Mouse (Mus musculus): Measurements from ENCODE around the gene Kcnk3. TPM values are rescaled to one million over a fixed set of nuclear protein-coding genes. Genes with fewer than 3 reads are reported as not detected.

The Kcnk3 gene
- polyA plus RNA-seq, 1 experiment from 2014 or later, result 11.7 TPM

DNA sequence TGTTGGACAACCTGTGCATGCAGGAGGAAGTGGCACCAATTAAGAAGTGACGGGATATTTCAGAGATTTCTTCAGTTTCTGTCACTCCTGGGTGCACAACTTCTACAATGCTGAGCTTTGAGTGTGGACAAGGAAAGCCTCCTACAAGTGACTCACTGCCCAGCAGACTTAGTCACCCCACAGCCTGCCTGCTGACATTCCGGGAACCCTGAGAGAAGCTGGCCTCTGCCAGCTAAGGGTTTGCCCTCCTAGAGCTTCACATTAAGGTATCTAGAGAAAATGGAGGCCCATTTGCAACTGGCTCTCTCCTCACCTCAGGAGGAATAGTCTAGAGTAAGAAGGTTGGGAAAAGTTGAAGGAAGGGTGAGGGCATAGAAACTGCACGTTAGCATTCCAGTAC, 63.6 kb downstream of the Kcnk3 start:
- no peaks in the 10 kb centered on the region for H3K9me3 ChIP-seq (ENCODE audit: control insufficient read depth, low read length)
- ATAC-seq (ENCODE audit: low FRiP score), result no peak
- no peak overlapping the region for H3K4me2 ChIP-seq (replicated peaks)
- 91% methylated on average over 3 of the region's 3 CpGs for WGBS
- H3K4me3 ChIP-seq (replicated peaks; ENCODE audit: low read length), result no peak overlapping the region
- H3K4me1 ChIP-seq (replicated peaks; ENCODE audit: control insufficient read depth, insufficient read depth, low read length), result peaks cover 16% of the 10 kb centered on the region
- H3K36me3 ChIP-seq (replicated peaks; ENCODE audit: control insufficient read depth, insufficient read depth), result peaks cover 24% of the 10 kb centered on the region
- DNase-seq (ENCODE audit: low spot score), result no peak
- no peak overlapping the region for H3K27ac ChIP-seq
- no peaks in the 10 kb centered on the region for H3K27me3 ChIP-seq (ENCODE audit: control insufficient read depth, insufficient read depth, low read length)
- no peak overlapping the region for H3K9ac ChIP-seq

DNA sequence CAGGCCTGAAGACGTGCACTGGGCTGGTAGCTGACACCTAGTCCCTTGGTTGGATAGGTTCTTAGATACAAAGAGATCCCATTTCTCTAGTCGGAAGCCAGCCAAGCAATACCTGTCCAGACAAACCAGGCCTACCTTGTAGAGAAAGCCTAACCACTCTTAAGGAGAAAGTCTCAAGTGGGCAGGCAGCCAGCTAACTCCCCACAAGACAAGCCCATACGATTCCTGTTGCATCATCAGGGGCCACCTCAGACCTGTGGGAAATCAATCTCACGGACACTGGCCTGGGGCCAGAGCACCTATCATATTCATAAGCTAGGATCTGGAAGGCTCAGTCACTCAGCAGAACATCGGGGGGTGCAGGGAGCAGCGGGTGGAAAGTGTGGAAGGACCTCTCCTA, 65.3 kb downstream of the Kcnk3 start:
- peaks cover 10% of the 10 kb centered on the region for H3K4me1 ChIP-seq (replicated peaks; ENCODE audit: control insufficient read depth, insufficient read depth, low read length)
- peaks cover 40% of the 10 kb centered on the region for H3K36me3 ChIP-seq (replicated peaks; ENCODE audit: control insufficient read depth, insufficient read depth)
- no peaks in the 10 kb centered on the region for H3K27me3 ChIP-seq (ENCODE audit: control insufficient read depth, insufficient read depth, low read length)
- H3K27ac ChIP-seq, result no peak overlapping the region
- H3K4me2 ChIP-seq (replicated peaks), result no peak overlapping the region
- DNase-seq (ENCODE audit: low spot score) (no peak), ATAC-seq (ENCODE audit: low FRiP score) (no peak)
- H3K4me3 ChIP-seq (replicated peaks; ENCODE audit: low read length), result no peak overlapping the region
- no peaks in the 10 kb centered on the region for H3K9me3 ChIP-seq (ENCODE audit: control insufficient read depth, low read length)
- H3K9ac ChIP-seq, result no peak overlapping the region
- 91% methylated on average over 6 of the region's 6 CpGs for WGBS

GRCm38 (mm10) chr5:30655042-30655441, 67.1 kb downstream of the Kcnk3 start:
- ATAC-seq (ENCODE audit: low FRiP score), result no peak
- H3K27ac ChIP-seq, result no peak overlapping the region
- WGBS, result 89% methylated on average over 8 of the region's 8 CpGs
- no peaks in the 10 kb centered on the region for H3K4me1 ChIP-seq (replicated peaks; ENCODE audit: control insufficient read depth, insufficient read depth, low read length)
- no peak for DNase-seq (ENCODE audit: low spot score)
- H3K4me3 ChIP-seq (replicated peaks; ENCODE audit: low read length), result no peak overlapping the region
- no peak overlapping the region for H3K9ac ChIP-seq
- peaks cover 48% of the 10 kb centered on the region for H3K36me3 ChIP-seq (replicated peaks; ENCODE audit: control insufficient read depth, insufficient read depth)
- H3K9me3 ChIP-seq (ENCODE audit: control insufficient read depth, low read length), result no peaks in the 10 kb centered on the region
- no peak overlapping the region for H3K4me2 ChIP-seq (replicated peaks)
- H3K27me3 ChIP-seq (ENCODE audit: control insufficient read depth, insufficient read depth, low read length), result no peaks in the 10 kb centered on the region

GRCm38 (mm10) chr5:30655526-30656195, 67.7 kb downstream of the Kcnk3 start:
- peaks cover 48% of the 10 kb centered on the region for H3K36me3 ChIP-seq (replicated peaks; ENCODE audit: control insufficient read depth, insufficient read depth)
- ATAC-seq (ENCODE audit: low FRiP score) (no peak), DNase-seq (ENCODE audit: low spot score) (no peak)
- 88% methylated on average over 6 of the region's 6 CpGs for WGBS
- H3K4me2 ChIP-seq (replicated peaks), result no peak overlapping the region
- no peak overlapping the region for H3K27ac ChIP-seq
- no peak overlapping the region for H3K4me3 ChIP-seq (replicated peaks; ENCODE audit: low read length)
- no peak overlapping the region for H3K9ac ChIP-seq
- no peaks in the 10 kb centered on the region for H3K27me3 ChIP-seq (ENCODE audit: control insufficient read depth, insufficient read depth, low read length)
- no peaks in the 10 kb centered on the region for H3K9me3 ChIP-seq (ENCODE audit: control insufficient read depth, low read length)
- H3K4me1 ChIP-seq (replicated peaks; ENCODE audit: control insufficient read depth, insufficient read depth, low read length), result no peaks in the 10 kb centered on the region

- Histone ChIP-seq H3K9ac (no peak overlapping the region), H3K36me3 (replicated peaks; ENCODE audit: control insufficient read depth, insufficient read depth) (peaks cover 39% of the 10 kb centered on the region), H3K9me3 (ENCODE audit: control insufficient read depth, low read length) (no peaks in the 10 kb centered on the region), H3K27ac (no peak overlapping the region), H3K4me3 (replicated peaks; ENCODE audit: low read length) (no peak overlapping the region), H3K4me1 (replicated peaks; ENCODE audit: control insufficient read depth, insufficient read depth, low read length) (no peaks in the 10 kb centered on the region), H3K27me3 (ENCODE audit: control insufficient read depth, insufficient read depth, low read length) (no peaks in the 10 kb centered on the region), H3K4me2 (replicated peaks) (no peak overlapping the region)
- 86% methylated on average over 4 of the region's 4 CpGs for WGBS
- ATAC-seq (ENCODE audit: low FRiP score) (no peak), DNase-seq (ENCODE audit: low spot score) (no peak)
Observed at GRCm38 (mm10) chr5:30659042-30659441, 71.1 kb downstream of the Kcnk3 start.

DNA sequence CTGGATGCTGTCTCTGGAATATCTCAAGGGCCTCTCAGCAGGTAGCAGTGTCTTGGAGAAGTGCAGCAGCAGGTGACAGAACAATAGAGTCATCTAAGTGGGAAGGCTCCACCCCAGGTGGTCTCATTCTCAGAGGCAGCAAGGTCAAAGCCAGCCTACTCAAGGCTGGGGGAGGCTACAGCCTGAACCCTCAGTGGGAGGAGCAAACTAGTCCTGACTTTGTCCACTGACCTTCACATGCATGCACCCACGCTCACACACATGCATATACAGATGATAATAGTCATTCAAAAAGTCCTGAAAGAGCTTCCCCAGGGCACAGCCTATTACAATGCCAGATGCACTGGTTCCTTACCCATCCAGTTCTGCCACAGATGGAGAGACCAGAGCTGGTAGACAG, 72.3 kb downstream of the Kcnk3 start:
- H3K9ac ChIP-seq, result no peak overlapping the region
- H3K36me3 ChIP-seq (replicated peaks; ENCODE audit: control insufficient read depth, insufficient read depth), result peaks cover 37% of the 10 kb centered on the region
- no peaks in the 10 kb centered on the region for H3K27me3 ChIP-seq (ENCODE audit: control insufficient read depth, insufficient read depth, low read length)
- DNase-seq (ENCODE audit: low spot score) (no peak), ATAC-seq (ENCODE audit: low FRiP score) (no peak)
- H3K27ac ChIP-seq, result no peak overlapping the region
- H3K4me2 ChIP-seq (replicated peaks), result no peak overlapping the region
- H3K9me3 ChIP-seq (ENCODE audit: control insufficient read depth, low read length), result no peaks in the 10 kb centered on the region
- no peaks in the 10 kb centered on the region for H3K4me1 ChIP-seq (replicated peaks; ENCODE audit: control insufficient read depth, insufficient read depth, low read length)
- WGBS, result 74% methylated on average over 1 of the region's 1 CpGs
- H3K4me3 ChIP-seq (replicated peaks; ENCODE audit: low read length), result no peak overlapping the region

GRCm38 (mm10) chr5:30660813-30661212, 72.8 kb downstream of the Kcnk3 start:
- ATAC-seq (ENCODE audit: low FRiP score) (no peak), DNase-seq (ENCODE audit: low spot score) (no peak)
- no peaks in the 10 kb centered on the region for H3K27me3 ChIP-seq (ENCODE audit: control insufficient read depth, insufficient read depth, low read length)
- no peak overlapping the region for H3K27ac ChIP-seq
- no peak overlapping the region for H3K4me3 ChIP-seq (replicated peaks; ENCODE audit: low read length)
- H3K9ac ChIP-seq, result no peak overlapping the region
- H3K9me3 ChIP-seq (ENCODE audit: control insufficient read depth, low read length), result no peaks in the 10 kb centered on the region
- 95% methylated on average over 5 of the region's 5 CpGs for WGBS
- H3K36me3 ChIP-seq (replicated peaks; ENCODE audit: control insufficient read depth, insufficient read depth), result peaks cover 32% of the 10 kb centered on the region
- H3K4me2 ChIP-seq (replicated peaks), result no peak overlapping the region
- H3K4me1 ChIP-seq (replicated peaks; ENCODE audit: control insufficient read depth, insufficient read depth, low read length), result no peaks in the 10 kb centered on the region

DNA sequence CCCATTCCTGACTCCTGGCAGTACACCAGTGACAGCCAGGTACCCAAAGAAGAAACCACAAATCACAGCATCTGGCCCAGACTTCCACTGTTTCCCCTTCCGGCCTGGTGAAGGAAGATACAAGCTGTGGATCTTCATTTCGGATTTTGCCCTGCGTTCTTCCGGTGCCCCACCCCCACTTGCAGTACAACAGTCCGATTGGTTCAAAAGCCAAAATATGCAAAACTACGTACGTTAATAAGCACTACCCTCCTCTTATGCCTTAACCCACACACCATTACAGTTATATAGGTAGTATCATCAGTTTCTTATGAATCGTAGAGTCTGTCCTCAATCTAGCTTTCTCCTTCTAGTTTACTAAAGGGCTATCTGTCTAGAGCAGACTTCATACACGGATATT, 77.4 kb downstream of the Kcnk3 start:
- no peaks in the 10 kb centered on the region for H3K9me3 ChIP-seq (ENCODE audit: control insufficient read depth, low read length)
- H3K36me3 ChIP-seq (replicated peaks; ENCODE audit: control insufficient read depth, insufficient read depth), result no peaks in the 10 kb centered on the region
- no peak overlapping the region for H3K4me3 ChIP-seq (replicated peaks; ENCODE audit: low read length)
- H3K4me2 ChIP-seq (replicated peaks), result no peak overlapping the region
- WGBS, result 93% methylated on average over 9 of the region's 9 CpGs
- ATAC-seq (ENCODE audit: low FRiP score), result no peak
- DNase-seq (ENCODE audit: low spot score), result no peak
- no peaks in the 10 kb centered on the region for H3K27me3 ChIP-seq (ENCODE audit: control insufficient read depth, insufficient read depth, low read length)
- H3K4me1 ChIP-seq (replicated peaks; ENCODE audit: control insufficient read depth, insufficient read depth, low read length), result peaks cover 10% of the 10 kb centered on the region; the same call in 1 of the 2 replicates
- no peak overlapping the region for H3K9ac ChIP-seq
- H3K27ac ChIP-seq, result no peak overlapping the region

- Histone ChIP-seq H3K4me3 (replicated peaks; ENCODE audit: low read length) (peak overlapping the region; percentile 50), H3K36me3 (replicated peaks; ENCODE audit: control insufficient read depth, insufficient read depth) (no peaks in the 10 kb centered on the region), H3K4me2 (replicated peaks) (peak overlapping the region; percentile 71), H3K4me1 (replicated peaks; ENCODE audit: control insufficient read depth, insufficient read depth, low read length) (peaks cover 10% of the 10 kb centered on the region; the same call in 1 of the 2 replicates), H3K9me3 (ENCODE audit: control insufficient read depth, low read length) (no peaks in the 10 kb centered on the region), H3K9ac (peak overlapping the region; percentile 50), H3K27ac (peak overlapping the region; percentile 5; the same call in 1 of the 2 replicates), H3K27me3 (ENCODE audit: control insufficient read depth, insufficient read depth, low read length) (no peaks in the 10 kb centered on the region)
- 59% methylated on average over 6 of the region's 6 CpGs for WGBS
- no peak for DNase-seq (ENCODE audit: low spot score)
- ATAC-seq (ENCODE audit: low FRiP score), result no peak
Observed at GRCm38 (mm10) chr5:30665968-30666367, 78.0 kb downstream of the Kcnk3 start.

Data from hindbrain, embryonic 14.5 days (tissue).